14 mouse cellular contexts compared by ENCODE assay signal in genomic region chr1:168225595-168226127, GRCm38 (mm10).
DNase-seq lines count a peak whose midpoint lies in the region; ATAC-seq and TF ChIP-seq lines count a peak whose summit lies in the region.
"Had no signal": no experiment of that assay in that cellular context is flagged by ENCODE, and none has a peak within 500 bp of the region (broad histone marks: within the 10 kb centered on the region; RNA-seq: fewer than 3 reads in every experiment).

No protein-coding gene starts in this region.

- peaks cover 24% of the 10 kb centered on the region for H3K4me1 ChIP-seq in lung, embryonic 14.5 days (ENCODE audit: insufficient read depth)
- H3K4me1 ChIP-seq in lung, postnatal 0 days (ENCODE audit: insufficient read depth, low read depth, low read length), result peaks cover 12% of the 10 kb centered on the region
- peaks cover 67% of the 10 kb centered on the region for H3K4me1 ChIP-seq in embryonic facial prominence, embryonic 13.5 days
- H3K4me1 ChIP-seq in midbrain, embryonic 15.5 days, result peaks cover 69% of the 10 kb centered on the region

- no peaks in the 10 kb centered on the region for H3K36me3 ChIP-seq in lung, embryonic 14.5 days (ENCODE audit: insufficient read depth)
- no peaks in the 10 kb centered on the region for H3K36me3 ChIP-seq in lung, postnatal 0 days (ENCODE audit: insufficient read depth, low read length)
- no peaks in the 10 kb centered on the region for H3K36me3 ChIP-seq in embryonic facial prominence, embryonic 13.5 days
- no peaks in the 10 kb centered on the region for H3K36me3 ChIP-seq in midbrain, embryonic 15.5 days (replicated peaks)
- H3K36me3 ChIP-seq: heart, embryonic 15.5 days had no signal

- 70% methylated on average over 7 of the region's 7 CpGs for WGBS in lung, embryonic 14.5 days
- WGBS in lung, postnatal 0 days, result 66% methylated on average over 7 of the region's 7 CpGs
- WGBS in embryonic facial prominence, embryonic 13.5 days, result 84% methylated on average over 7 of the region's 7 CpGs
- 81% methylated on average over 7 of the region's 7 CpGs for WGBS in midbrain, embryonic 15.5 days

- no peak overlapping the region for H3K4me2 ChIP-seq in lung, embryonic 14.5 days
- no peak overlapping the region for H3K4me2 ChIP-seq in lung, postnatal 0 days (replicated peaks; ENCODE audit: low read depth, low read length)
- no peak overlapping the region for H3K4me2 ChIP-seq in embryonic facial prominence, embryonic 13.5 days
- H3K4me2 ChIP-seq in midbrain, embryonic 15.5 days, result no peak overlapping the region
- H3K4me2 ChIP-seq: heart, embryonic 15.5 days had no signal

- no peak overlapping the region for H3K9ac ChIP-seq in lung, embryonic 14.5 days
- H3K9ac ChIP-seq in lung, postnatal 0 days (replicated peaks; ENCODE audit: low read depth), result no peak overlapping the region
- no peak overlapping the region for H3K9ac ChIP-seq in embryonic facial prominence, embryonic 13.5 days
- no peak overlapping the region for H3K9ac ChIP-seq in midbrain, embryonic 15.5 days
- H3K9ac ChIP-seq: heart, embryonic 15.5 days; liver, postnatal 0 days had no signal

- H3K27ac ChIP-seq in lung, embryonic 14.5 days (ENCODE audit: low read depth), result peak overlapping the region; percentile 68
- H3K27ac ChIP-seq in lung, postnatal 0 days (ENCODE audit: low read length), result no peak overlapping the region
- peak overlapping the region; percentile 44; the same call in 1 of the 2 replicates for H3K27ac ChIP-seq in embryonic facial prominence, embryonic 13.5 days
- H3K27ac ChIP-seq in midbrain, embryonic 15.5 days, result peak overlapping the region; percentile 59
- H3K27ac ChIP-seq: heart, embryonic 15.5 days had no signal

- H3K9me3 ChIP-seq in lung, embryonic 14.5 days (ENCODE audit: low read depth, low read length), result no peaks in the 10 kb centered on the region
- no peaks in the 10 kb centered on the region for H3K9me3 ChIP-seq in lung, postnatal 0 days (ENCODE audit: low read length)
- no peaks in the 10 kb centered on the region for H3K9me3 ChIP-seq in embryonic facial prominence, embryonic 13.5 days
- no peaks in the 10 kb centered on the region for H3K9me3 ChIP-seq in midbrain, embryonic 15.5 days
- H3K9me3 ChIP-seq: heart, embryonic 15.5 days had no signal

- TF ChIP-seq CTCF in lung, embryonic 14.5 days (IDR thresholded peaks at IDR 0.05; ENCODE audit: low read depth), result no peak
- TF ChIP-seq CTCF in lung, postnatal 0 days (IDR thresholded peaks at IDR 0.05), result no peak

- no peaks in the 10 kb centered on the region for H3K27me3 ChIP-seq in lung, embryonic 14.5 days (ENCODE audit: insufficient read depth, low read length)
- H3K27me3 ChIP-seq in lung, postnatal 0 days (replicated peaks; ENCODE audit: insufficient read depth, low read length), result no peaks in the 10 kb centered on the region
- H3K27me3 ChIP-seq in embryonic facial prominence, embryonic 13.5 days, result no peaks in the 10 kb centered on the region
- no peaks in the 10 kb centered on the region for H3K27me3 ChIP-seq in midbrain, embryonic 15.5 days (replicated peaks)
- H3K27me3 ChIP-seq: CH12.LX; heart, embryonic 15.5 days had no signal

- no peak for DNase-seq in lung, embryonic 14.5 days
- no peak for DNase-seq in lung, postnatal 0 days (ENCODE audit: low spot score)
- no peak for DNase-seq in thymus, adult 18-20 months
- no peak for DNase-seq in adrenal gland, postnatal 4 days (ENCODE audit: low spot score in 2 of 2)
- DNase-seq: cerebellum, adult 11 months; liver, postnatal 0 days; thymus, adult 2 months had no signal

- no peak for TF ChIP-seq EP300 in lung, postnatal 0 days (IDR thresholded peaks at IDR 0.05)

- ATAC-seq in lung, embryonic 14.5 days (ENCODE audit: insufficient read depth), result 0 out of 2 replicates have a peak, but pooled peaks have one; percentile 5
- ATAC-seq in lung, postnatal 0 days, result no peak
- no peak for ATAC-seq in embryonic facial prominence, embryonic 13.5 days (ENCODE audit: insufficient number of reproducible peaks, insufficient read depth, low FRiP score, low TSS enrichment, low read depth)
- ATAC-seq in granulocyte monocyte progenitor cell, adult 5-6 weeks (replicated peaks; ENCODE audit: poor library complexity, severe bottlenecking), result peak; percentile 40; the same call in 1 of the 2 replicates
- ATAC-seq in midbrain, embryonic 15.5 days (replicated peaks), result peak; percentile 21; the same call in 1 of the 2 replicates
- ATAC-seq: inflammation-experienced regulatory T-cells, adult 6 months; liver, postnatal 0 days had no signal

- H3K4me3 ChIP-seq in lung, embryonic 14.5 days (ENCODE audit: low read depth, low read length), result no peak overlapping the region
- no peak overlapping the region for H3K4me3 ChIP-seq in lung, postnatal 0 days (ENCODE audit: low read depth, low read length)
- H3K4me3 ChIP-seq in embryonic facial prominence, embryonic 13.5 days, result no peak overlapping the region
- H3K4me3 ChIP-seq in midbrain, embryonic 15.5 days, result no peak overlapping the region
- H3K4me3 ChIP-seq: erythroblast, embryonic 14.5 days; heart, embryonic 15.5 days had no signal

Comparison
In these comparisons a context has a peak if more than half of its experiments do, and no peak if none do; other contexts are left out.
1. ATAC-seq: peak in lung, embryonic 14.5 days (single experiment), granulocyte monocyte progenitor cell, adult 5-6 weeks (single experiment) and midbrain, embryonic 15.5 days (single experiment); none in lung, postnatal 0 days (single experiment) and embryonic facial prominence, embryonic 13.5 days (single experiment).